Mouse (Mus musculus) bone marrow macrophage, adult 2 months (primary cell): ENCODE results near the gene Nacc2. TPM values are rescaled to one million over a fixed set of nuclear protein-coding genes. Genes with fewer than 3 reads are reported as not detected.

Experiments
- H3K27ac ChIP-seq: 2 replicates; pipeline ENCODE4 v1.5.1; 2012; ENCODE audit warnings: low read depth, low read length; ENCODE audit not compliant: insufficient read depth
- H3K4me1 ChIP-seq: 2 replicates; pipeline ENCODE4 v1.6.1; 2012; ENCODE audit warnings: low read length; ENCODE audit not compliant: control insufficient read depth, insufficient read depth
- H3K4me3 ChIP-seq: 2 replicates; pipeline ENCODE4 v1.5.1; 2012; ENCODE audit warnings: mild to moderate bottlenecking, low read length, moderate library complexity; ENCODE audit not compliant: insufficient read depth
- CTCF ChIP-seq: IDR thresholded peaks from 2 replicates; pipeline ENCODE4 v1.5.1; 2012; ENCODE audit warnings: low read depth, mild to moderate bottlenecking, low read length, moderate library complexity
- POLR2A ChIP-seq: IDR thresholded peaks from 2 replicates; pipeline ENCODE4 v1.6.1; 2012; ENCODE audit warnings: mild to moderate bottlenecking, low read depth, low read length, borderline replicate concordance
- polyA plus RNA-seq: library from polyadenylated mRNA; stranded (reverse); fragments of >200 nt; gene quantifications from 2 replicates; pipeline ENCODE4 v1.2.4, GENCODE M21; 2012; ENCODE audit not compliant: missing spikeins, insufficient read depth, insufficient read length

Nacc2 gene
- polyA plus RNA-seq, 1 experiment, result 18.0 TPM

GRCm38 (mm10) chr2:26061018-26061666, 61.9 kb downstream of the Nacc2 start:
- H3K4me1 ChIP-seq, result no peaks in the 10 kb centered on the region
- no peak for TF ChIP-seq CTCF
- no peak for TF ChIP-seq POLR2A
- H3K27ac ChIP-seq, result no peak overlapping the region
- H3K4me3 ChIP-seq, result no peak overlapping the region

GRCm38 (mm10) chr2:26057053-26057452, 66.0 kb downstream of the Nacc2 start:
- no peak overlapping the region for H3K4me3 ChIP-seq
- no peak for TF ChIP-seq POLR2A
- no peak for TF ChIP-seq CTCF
- H3K4me1 ChIP-seq, result no peaks in the 10 kb centered on the region
- H3K27ac ChIP-seq, result no peak overlapping the region

- no peak overlapping the region for H3K4me3 ChIP-seq
- H3K4me1 ChIP-seq, result no peaks in the 10 kb centered on the region
- H3K27ac ChIP-seq, result no peak overlapping the region
- TF ChIP-seq CTCF (no peak), POLR2A (no peak)
Measured at GRCm38 (mm10) chr2:26056226-26056625, 66.8 kb downstream of the Nacc2 start.

- H3K4me3 ChIP-seq, result no peak overlapping the region
- no peak overlapping the region for H3K27ac ChIP-seq
- no peak for TF ChIP-seq POLR2A
- H3K4me1 ChIP-seq, result no peaks in the 10 kb centered on the region
Measured at GRCm38 (mm10) chr2:26055747-26056102, 67.3 kb downstream of the Nacc2 start.

GRCm38 (mm10) chr2:26055046-26055746, 67.8 kb downstream of the Nacc2 start:
- no peaks in the 10 kb centered on the region for H3K4me1 ChIP-seq
- H3K27ac ChIP-seq, result no peak overlapping the region
- TF ChIP-seq POLR2A (no peak), CTCF (peak; percentile 61)
- H3K4me3 ChIP-seq, result no peak overlapping the region

- H3K4me1 ChIP-seq, result no peaks in the 10 kb centered on the region
- no peak overlapping the region for H3K4me3 ChIP-seq
- TF ChIP-seq CTCF (no peak), POLR2A (no peak)
- H3K27ac ChIP-seq, result no peak overlapping the region
Measured at GRCm38 (mm10) chr2:26052806-26053205, 70.2 kb downstream of the Nacc2 start.

- Histone ChIP-seq H3K4me3 (no peak overlapping the region), H3K27ac (no peak overlapping the region), H3K4me1 (no peaks in the 10 kb centered on the region)
- no peak for TF ChIP-seq POLR2A
- no peak for TF ChIP-seq CTCF
Measured at GRCm38 (mm10) chr2:26048816-26049215, 74.2 kb downstream of the Nacc2 start.

GRCm38 (mm10) chr2:26044216-26044615, 78.8 kb downstream of the Nacc2 start:
- TF ChIP-seq POLR2A (no peak), CTCF (no peak)
- no peak overlapping the region for H3K4me3 ChIP-seq
- H3K4me1 ChIP-seq, result no peaks in the 10 kb centered on the region
- H3K27ac ChIP-seq, result no peak overlapping the region

GRCm38 (mm10) chr2:26042603-26043002, 80.4 kb downstream of the Nacc2 start:
- TF ChIP-seq CTCF, result no peak
- no peak for TF ChIP-seq POLR2A
- Histone ChIP-seq H3K4me3 (no peak overlapping the region), H3K4me1 (no peaks in the 10 kb centered on the region)

GRCm38 (mm10) chr2:26041163-26041810, 81.7 kb downstream of the Nacc2 start:
- H3K4me3 ChIP-seq, result no peak overlapping the region
- H3K27ac ChIP-seq, result no peak overlapping the region
- no peaks in the 10 kb centered on the region for H3K4me1 ChIP-seq
- TF ChIP-seq CTCF (no peak), POLR2A (no peak)

More at GRCm38 (mm10) chr2:26042603-26043002, 80.4 kb downstream of the Nacc2 start:
- no peak overlapping the region for H3K27ac ChIP-seq
